Mouse (Mus musculus) bone marrow macrophage, adult 2 months (primary cell): ENCODE data around the gene Lpcat1.

Experiments
- CTCF ChIP-seq: IDR thresholded peaks from 2 replicates; pipeline ENCODE4 v1.5.1; 2012; ENCODE audit warnings: low read depth, mild to moderate bottlenecking, low read length, moderate library complexity
- POLR2A ChIP-seq: IDR thresholded peaks from 2 replicates; pipeline ENCODE4 v1.6.1; 2012; ENCODE audit warnings: mild to moderate bottlenecking, low read depth, low read length, borderline replicate concordance

- TF ChIP-seq CTCF, result peak; percentile 93
- TF ChIP-seq POLR2A, result no peak
Observed at GRCm38 (mm10) chr13:73425839-73426490, 41.0 kb upstream of the Lpcat1 start.
